Mouse (Mus musculus): ENCODE data around the gene Rsph14. TPM values are rescaled to one million over a fixed set of nuclear protein-coding genes. Genes with fewer than 3 reads are reported as not detected.

The Rsph14 gene
- total RNA-seq, 2 experiments from 2014 or later = 0.50 to 1.1 TPM

GRCm38 (mm10) chr10:74995377-74995776 lies 37.0 kb downstream of the Rsph14 start:
- DNase-seq (ENCODE audit: low spot score in 2 of 2) = peak; percentile 52 to 60

GRCm38 (mm10) chr10:74994863-74995262 lies 37.5 kb downstream of the Rsph14 start:
- no peak for DNase-seq (ENCODE audit: low spot score in 2 of 2)

- DNase-seq (ENCODE audit: low spot score in 2 of 2) = no peak
Measured at GRCm38 (mm10) chr10:74990584-74991322, 41.6 kb downstream of the Rsph14 start.

- no peak for DNase-seq (ENCODE audit: low spot score in 2 of 2)
Measured at GRCm38 (mm10) chr10:74989814-74990213, 42.6 kb downstream of the Rsph14 start.

- DNase-seq (ENCODE audit: low spot score in 2 of 2) = no peak
Measured at GRCm38 (mm10) chr10:74987698-74988470, 44.5 kb downstream of the Rsph14 start.

- no peak for DNase-seq (ENCODE audit: low spot score in 2 of 2)
Measured at GRCm38 (mm10) chr10:74983176-74983575, 49.2 kb downstream of the Rsph14 start.

- DNase-seq (ENCODE audit: low spot score in 2 of 2) = no peak
Measured at GRCm38 (mm10) chr10:74981159-74981558, 51.2 kb downstream of the Rsph14 start.

- DNase-seq (ENCODE audit: low spot score in 2 of 2) = no peak
Measured at GRCm38 (mm10) chr10:74978056-74978455, 54.3 kb downstream of the Rsph14 start.

- no peak for DNase-seq (ENCODE audit: low spot score in 2 of 2)
Measured at GRCm38 (mm10) chr10:74976429-74976828, 56.0 kb downstream of the Rsph14 start.

- DNase-seq (ENCODE audit: low spot score in 2 of 2) = no peak
Measured at GRCm38 (mm10) chr10:74975626-74976025, 56.8 kb downstream of the Rsph14 start.

- no peak for DNase-seq (ENCODE audit: low spot score in 2 of 2)
Measured at GRCm38 (mm10) chr10:74973026-74973425, 59.4 kb downstream of the Rsph14 start.

- no peak for DNase-seq (ENCODE audit: low spot score in 2 of 2)
Measured at GRCm38 (mm10) chr10:74969266-74969665, 63.1 kb downstream of the Rsph14 start.

- DNase-seq (ENCODE audit: low spot score in 2 of 2) = peak in 1 of 2 experiments; percentile 50
Measured at GRCm38 (mm10) chr10:74967651-74968267, 64.6 kb downstream of the Rsph14 start.

GRCm38 (mm10) chr10:74966850-74967451 lies 65.4 kb downstream of the Rsph14 start, which contains the start of gene Gnaz:
Gnaz (plus strand) TSS chr10:74967177.
- DNase-seq (ENCODE audit: low spot score in 2 of 2) = peak; percentile 99

GRCm38 (mm10) chr10:74964380-74964779 lies 68.0 kb downstream of the Rsph14 start:
- DNase-seq (ENCODE audit: low spot score in 2 of 2) = no peak

- DNase-seq (ENCODE audit: low spot score in 2 of 2) = no peak
Measured at GRCm38 (mm10) chr10:74952830-74953443, 79.4 kb downstream of the Rsph14 start.

GRCm38 (mm10) chr10:74940795-74941194 lies 91.6 kb downstream of the Rsph14 start:
- no peak for DNase-seq (ENCODE audit: low spot score in 2 of 2)

- DNase-seq (ENCODE audit: low spot score in 2 of 2) = no peak
Measured at GRCm38 (mm10) chr10:74939300-74939699, 93.1 kb downstream of the Rsph14 start.

GRCm38 (mm10) chr10:74938410-74938809 lies 94.0 kb downstream of the Rsph14 start:
- DNase-seq (ENCODE audit: low spot score in 2 of 2) = no peak

GRCm38 (mm10) chr10:74937003-74937790 lies 95.2 kb downstream of the Rsph14 start:
- DNase-seq (ENCODE audit: low spot score in 2 of 2) = no peak
